Mouse (Mus musculus) cerebellum, postnatal 4 days (tissue): Measurements from ENCODE around the gene Csf2.
"Not testable (repeated sequence)": the region's sequence is repeated elsewhere in the genome, so short reads cannot be mapped to it uniquely, and the experiment has no call there.

ENCODE experiments used
- DNase-seq, 2 experiments: peaks; one replicate each; pipeline ENCODE4 v3.0.0; 2022; ENCODE audit warnings: low spot score in 2 of 2, mixed read lengths in 1 of 2

Gene Csf2

GRCm38 (mm10) chr11:54248940-54249717, at the start of gene Csf2:
Csf2 (minus strand) TSS chr11:54249667.
- DNase-seq = no peak

GRCm38 (mm10) chr11:54298777-54299176, 49.3 kb upstream of the Csf2 start:
- DNase-seq = no peak

- not testable (repeated sequence) for DNase-seq
These were observed 48.0 kb upstream of the Csf2 start for GRCm38 (mm10) chr11:54297471-54297870.

GRCm38 (mm10) chr11:54296734-54297133, 47.3 kb upstream of the Csf2 start:
- no peak for DNase-seq

- DNase-seq = no peak
These were observed 46.5 kb upstream of the Csf2 start for GRCm38 (mm10) chr11:54295971-54296370.

GRCm38 (mm10) chr11:54293980-54294807, 44.7 kb upstream of the Csf2 start:
- no peak for DNase-seq

- DNase-seq = no peak
These were observed 42.7 kb upstream of the Csf2 start for GRCm38 (mm10) chr11:54292163-54292562.

GRCm38 (mm10) chr11:54287821-54288453, 38.5 kb upstream of the Csf2 start:
- no peak for DNase-seq

- DNase-seq = no peak
These were observed 22.0 kb upstream of the Csf2 start for GRCm38 (mm10) chr11:54271437-54271949.

GRCm38 (mm10) chr11:54269191-54269896, 19.9 kb upstream of the Csf2 start:
- DNase-seq = no peak

- DNase-seq = no peak
These were observed 17.7 kb upstream of the Csf2 start, which contains the start of gene Il3 for GRCm38 (mm10) chr11:54267177-54267576. Il3 (minus strand) TSS chr11:54267277.

GRCm38 (mm10) chr11:54264542-54264941, 15.1 kb upstream of the Csf2 start:
- peak in 1 of 2 experiments; percentile 56 for DNase-seq

- no peak for DNase-seq
These were observed 14.1 kb upstream of the Csf2 start for GRCm38 (mm10) chr11:54263405-54264031.

- peak; percentile 48 to 72 for DNase-seq
These were observed 7.3 kb upstream of the Csf2 start for GRCm38 (mm10) chr11:54256624-54257376.

- DNase-seq = peak in 1 of 2 experiments; percentile 21
These were observed 4.6 kb upstream of the Csf2 start for GRCm38 (mm10) chr11:54254114-54254513.

GRCm38 (mm10) chr11:54250575-54250974, 1.1 kb upstream of the Csf2 start:
- no peak for DNase-seq

- DNase-seq = no peak
These were observed 281 bp upstream of the Csf2 start for GRCm38 (mm10) chr11:54249748-54250147.

GRCm38 (mm10) chr11:54247251-54247950, 2.1 kb downstream of the Csf2 start:
- DNase-seq = no peak

- DNase-seq = no peak
These were observed 5.0 kb downstream of the Csf2 start for GRCm38 (mm10) chr11:54244465-54244864.
